Mouse (Mus musculus) liver, adult 2 months (tissue): ENCODE data around the gene Mrm2.

Experiments
- CTCF ChIP-seq: fragments of 200-500 bp; IDR thresholded peaks from 2 replicates; pipeline ENCODE4 v1.5.1; 2011; ENCODE audit warnings: low read depth, low read length, control low read depth
- POLR2A ChIP-seq: fragments of 200-500 bp; IDR thresholded peaks from 2 replicates; pipeline ENCODE4 v1.6.1; 2011; ENCODE audit warnings: low read length, control low read depth; ENCODE audit not compliant: insufficient read depth; ENCODE audit errors: extremely low read depth

- TF ChIP-seq CTCF (no peak), POLR2A (no peak)
Measured at GRCm38 (mm10) chr5:140369466-140369865, 37.8 kb upstream of the Mrm2 start.
